Mouse (Mus musculus) C2C12 (cell line): ENCODE measurements around the gene Vma21-ps.

Experiments used
- CTCF ChIP-seq: IDR thresholded peaks from one replicate; pipeline ENCODE4 v1.5.1; 2011; ENCODE audit not compliant: control insufficient read depth, insufficient read depth, insufficient read length
- USF1 ChIP-seq: IDR thresholded peaks from one replicate; pipeline ENCODE4 v1.6.1; 2011; ENCODE audit warnings: low read depth, mild to moderate bottlenecking, control low read depth, moderate library complexity

DNA sequence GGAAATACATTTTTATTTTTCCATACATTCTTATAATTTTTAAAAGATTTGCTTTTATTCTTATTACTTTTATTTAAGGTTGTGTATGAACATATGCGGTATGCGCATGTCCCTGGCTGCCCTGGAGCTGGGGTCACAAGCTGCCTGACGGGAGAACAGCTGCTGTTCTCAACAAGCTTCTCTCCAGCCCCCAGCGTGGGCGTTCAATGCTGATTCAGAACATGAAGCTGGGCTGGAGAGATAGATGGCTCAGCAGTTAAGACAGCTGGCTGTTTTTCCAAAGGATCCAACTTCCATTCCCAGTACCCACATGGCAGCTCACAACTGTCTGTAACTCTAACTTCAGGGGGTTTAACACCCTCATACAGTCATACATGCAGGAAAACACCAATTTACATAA is 35.7 kb downstream of the Vma21-ps start:
- TF ChIP-seq CTCF: no peak
- TF ChIP-seq USF1: no peak
